In the genomic region with DNA sequence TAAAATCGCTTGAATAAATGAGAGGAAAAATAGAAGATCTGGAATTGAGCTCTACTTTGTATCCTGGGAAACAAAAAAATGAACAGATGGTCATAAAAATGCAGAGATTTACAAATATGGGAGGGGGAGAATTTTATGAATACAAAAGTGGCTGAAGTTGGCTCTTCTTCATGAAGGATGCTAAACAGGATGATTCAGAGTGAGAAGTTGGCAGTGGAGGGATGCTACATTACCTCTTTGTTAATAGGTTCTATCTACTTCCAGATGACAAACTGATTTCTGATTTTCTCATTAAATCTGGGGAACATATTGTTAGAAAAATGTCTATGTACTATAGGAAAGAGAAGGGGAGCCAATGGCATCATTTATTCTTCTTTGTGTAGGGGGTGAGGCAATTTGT, we compare ENCODE assay signal across 30 mouse cellular contexts.
DNase-seq lines count a peak whose midpoint lies in the region; ATAC-seq and TF ChIP-seq lines count a peak whose summit lies in the region.
"Had no signal": no experiment of that assay in that cellular context is flagged by ENCODE, and none has a peak within 500 bp of the region (broad histone marks: within the 10 kb centered on the region; RNA-seq: fewer than 3 reads in every experiment).

No protein-coding gene starts in this region.

- no peak for TF ChIP-seq CTCF in brain, embryonic 14.5 days (IDR thresholded peaks at IDR 0.05; ENCODE audit: borderline replicate concordance, extremely low read depth, insufficient read depth, insufficient read length)
- no peak for TF ChIP-seq CTCF in forebrain, postnatal 0 days (IDR thresholded peaks at IDR 0.05; ENCODE audit: low read depth)

- H3K9ac ChIP-seq in forebrain, embryonic 13.5 days: no peak overlapping the region
- H3K9ac ChIP-seq in forebrain, embryonic 12.5 days: no peak overlapping the region
- no peak overlapping the region for H3K9ac ChIP-seq in forebrain, postnatal 0 days
- H3K9ac ChIP-seq: embryonic facial prominence, embryonic 13.5 days; heart, embryonic 12.5 days; heart, embryonic 15.5 days; hindbrain, embryonic 14.5 days had no signal

- H3K4me3 ChIP-seq in forebrain, embryonic 13.5 days: no peak overlapping the region
- H3K4me3 ChIP-seq in forebrain, embryonic 12.5 days (replicated peaks): no peak overlapping the region
- H3K4me3 ChIP-seq in forebrain, postnatal 0 days (ENCODE audit: low read depth, low read length): no peak overlapping the region
- H3K4me3 ChIP-seq: embryonic facial prominence, embryonic 10.5 days; embryonic facial prominence, embryonic 13.5 days; erythroblast, embryonic 14.5 days; gastrocnemius, adult 2 months; heart, embryonic 12.5 days; heart, embryonic 15.5 days had no signal

- peak; percentile 5 for DNase-seq in layer of hippocampus, adult 9-10 months (ENCODE audit: low spot score)
- no peak for DNase-seq in layer of hippocampus, adult 11-12 months (ENCODE audit: low spot score)
- peak; percentile 67 for DNase-seq in brain, embryonic 14.5 days (ENCODE audit: low read depth)
- DNase-seq in forebrain, postnatal 0 days: peak; percentile 46
- DNase-seq in gastrocnemius, postnatal 14 days: no peak
- DNase-seq: adrenal gland, postnatal 10 days; adrenal gland, postnatal 36 days; B cell, adult 2 months; cerebellum, adult 2 months; cerebellum, adult 9-11 months; cerebellum, postnatal 36 days; embryo, embryonic 11 days; gastrocnemius, adult 2 months; gastrocnemius, postnatal 25 days; heart, adult 18-20 months; heart, postnatal 10 days; heart, postnatal 36 days; kidney, adult 2 months had no signal

- 89% methylated on average over 1 of the region's 1 CpGs for WGBS in forebrain, embryonic 13.5 days
- 72% methylated on average over 1 of the region's 1 CpGs for WGBS in forebrain, embryonic 12.5 days
- 49% methylated on average over 1 of the region's 1 CpGs for WGBS in forebrain, postnatal 0 days

- no peaks in the 10 kb centered on the region for H3K36me3 ChIP-seq in forebrain, embryonic 13.5 days (ENCODE audit: poor library complexity, severe bottlenecking)
- H3K36me3 ChIP-seq in forebrain, embryonic 12.5 days (replicated peaks): no peaks in the 10 kb centered on the region
- no peaks in the 10 kb centered on the region for H3K36me3 ChIP-seq in forebrain, postnatal 0 days (ENCODE audit: insufficient read depth)
- H3K36me3 ChIP-seq: embryonic facial prominence, embryonic 10.5 days; embryonic facial prominence, embryonic 13.5 days; G1E; heart, embryonic 12.5 days; heart, embryonic 15.5 days had no signal

- intact Hi-C loops in gastrocnemius, postnatal 14 days (cut with DNase I; ENCODE audit: low total_unique reads): no loop called here

- TF ChIP-seq POLR2A in brain, embryonic 14.5 days (IDR thresholded peaks at IDR 0.05; ENCODE audit: borderline replicate concordance, extremely low read depth, insufficient read depth, insufficient read length, poor library complexity, severe bottlenecking): no peak

- H3K4me1 ChIP-seq in forebrain, embryonic 13.5 days: no peaks in the 10 kb centered on the region
- no peaks in the 10 kb centered on the region for H3K4me1 ChIP-seq in forebrain, embryonic 12.5 days
- H3K4me1 ChIP-seq in forebrain, postnatal 0 days (ENCODE audit: insufficient read depth): no peaks in the 10 kb centered on the region
- H3K4me1 ChIP-seq: embryonic facial prominence, embryonic 10.5 days; embryonic facial prominence, embryonic 13.5 days; heart, embryonic 12.5 days; heart, embryonic 15.5 days had no signal

- ATAC-seq in forebrain, embryonic 13.5 days: peak; percentile 45; the same call in 1 of the 2 replicates
- ATAC-seq in forebrain, embryonic 12.5 days (ENCODE audit: low FRiP score): no peak
- peak; percentile 27 for ATAC-seq in forebrain, postnatal 0 days
- ATAC-seq: intestine, postnatal 0 days; Patski had no signal

- no peak overlapping the region for H3K4me2 ChIP-seq in forebrain, embryonic 13.5 days
- H3K4me2 ChIP-seq in forebrain, embryonic 12.5 days: no peak overlapping the region
- H3K4me2 ChIP-seq in forebrain, postnatal 0 days (ENCODE audit: low read depth): no peak overlapping the region
- H3K4me2 ChIP-seq: embryonic facial prominence, embryonic 13.5 days; heart, embryonic 12.5 days; heart, embryonic 15.5 days; hindbrain, embryonic 14.5 days had no signal

- no peaks in the 10 kb centered on the region for H3K9me3 ChIP-seq in forebrain, embryonic 13.5 days (replicated peaks)
- no peaks in the 10 kb centered on the region for H3K9me3 ChIP-seq in forebrain, embryonic 12.5 days
- H3K9me3 ChIP-seq in forebrain, postnatal 0 days (ENCODE audit: low read length): no peaks in the 10 kb centered on the region
- H3K9me3 ChIP-seq: embryonic facial prominence, embryonic 10.5 days; embryonic facial prominence, embryonic 13.5 days; G1E; heart, embryonic 12.5 days; heart, embryonic 15.5 days had no signal

- H3K27ac ChIP-seq in forebrain, embryonic 13.5 days: no peak overlapping the region
- H3K27ac ChIP-seq in forebrain, embryonic 12.5 days: no peak overlapping the region
- H3K27ac ChIP-seq in forebrain, postnatal 0 days (ENCODE audit: low read depth, low read length): no peak overlapping the region
- H3K27ac ChIP-seq: embryonic facial prominence, embryonic 10.5 days; embryonic facial prominence, embryonic 13.5 days; gastrocnemius, adult 2 months; heart, embryonic 15.5 days; hindbrain, embryonic 14.5 days had no signal

- H3K27me3 ChIP-seq in forebrain, embryonic 13.5 days: no peaks in the 10 kb centered on the region
- H3K27me3 ChIP-seq in forebrain, embryonic 12.5 days: no peaks in the 10 kb centered on the region
- H3K27me3 ChIP-seq in forebrain, postnatal 0 days (ENCODE audit: insufficient read depth, low read length): no peaks in the 10 kb centered on the region
- H3K27me3 ChIP-seq: CH12.LX; embryonic facial prominence, embryonic 13.5 days; heart, embryonic 12.5 days; heart, embryonic 15.5 days; Patski had no signal

Comparison
In these comparisons a context has a peak if more than half of its experiments do, and no peak if none do; other contexts are left out.
1. DNase-seq: peak in layer of hippocampus, adult 9-10 months (single experiment), brain, embryonic 14.5 days (single experiment) and forebrain, postnatal 0 days (single experiment); none in layer of hippocampus, adult 11-12 months (single experiment) and gastrocnemius, postnatal 14 days (single experiment).